In the genomic region with DNA sequence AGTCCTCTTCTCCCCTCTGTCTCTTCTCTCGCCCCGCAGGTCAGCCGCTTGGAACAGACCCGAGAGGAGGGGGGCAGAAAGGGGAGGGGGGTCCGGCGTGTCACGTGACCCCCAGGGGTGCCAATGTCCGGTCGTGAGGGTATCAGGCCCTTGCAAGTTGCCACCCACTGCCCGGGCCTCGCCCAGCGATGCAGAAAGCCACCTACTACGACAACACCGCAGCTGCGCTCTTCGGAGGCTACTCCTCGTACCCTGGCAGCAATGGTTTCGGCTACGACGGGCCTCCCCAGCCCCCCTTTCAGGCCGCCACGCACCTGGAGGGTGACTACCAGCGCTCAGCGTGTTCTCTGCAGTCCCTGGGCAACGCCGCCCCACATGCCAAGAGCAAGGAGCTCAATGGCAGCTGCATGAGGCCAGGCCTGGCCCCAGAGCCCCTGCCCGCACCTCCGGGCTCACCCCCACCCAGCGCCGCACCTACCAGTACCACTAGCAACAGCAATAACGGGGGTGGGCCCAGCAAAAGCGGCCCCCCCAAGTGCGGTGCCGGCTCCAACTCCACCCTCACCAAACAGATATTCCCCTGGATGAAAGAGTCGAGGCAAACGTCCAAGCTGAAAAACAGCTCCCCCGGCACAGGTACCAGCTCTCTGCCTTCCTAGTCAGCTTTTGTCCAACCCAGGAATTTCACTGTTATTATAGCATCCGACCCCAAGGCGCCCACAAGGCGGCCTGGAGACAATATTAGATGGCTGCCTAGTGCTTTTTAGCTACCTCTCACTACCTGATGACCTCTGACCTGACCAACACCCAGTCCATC, we compare ENCODE assay signal across 11 mouse cellular contexts. TPM values are rescaled to one million over a fixed set of nuclear protein-coding genes. Genes with fewer than 3 reads are reported as not detected.
DNase-seq lines count a peak whose midpoint lies in the region; ATAC-seq lines count a peak whose summit lies in the region.
"Had no signal": no experiment of that assay in that cellular context is flagged by ENCODE, and none has a peak within 500 bp of the region (broad histone marks: within the 10 kb centered on the region; RNA-seq: fewer than 3 reads in every experiment).

No protein-coding gene starts in this region.

- no peak for DNase-seq in heart, postnatal 14 days
- DNase-seq in adrenal gland, postnatal 14 days, result peak; percentile 43
- DNase-seq in mesoderm, embryonic 11.5 days (ENCODE audit: low read depth, low spot score), result peak; percentile 62
- DNase-seq in spleen, postnatal 14 days (ENCODE audit: low spot score in 2 of 2), result no peak
- DNase-seq in cerebellum, postnatal 10 days, result no peak
- no peak for DNase-seq in right cerebral cortex, adult 18-20 months

- ATAC-seq in heart, embryonic 12.5 days (ENCODE audit: insufficient number of reproducible peaks, low FRiP score), result no peak
- ATAC-seq in intestine, embryonic 15.5 days, result no peak

- H3K27me3 ChIP-seq in heart, embryonic 12.5 days (replicated peaks), result peaks cover 96% of the 10 kb centered on the region
- H3K27me3 ChIP-seq in intestine, embryonic 15.5 days (replicated peaks), result peaks cover 15% of the 10 kb centered on the region

- intact Hi-C loops in heart, postnatal 14 days (cut with DNase I), result no loop called here

- peak overlapping the region; percentile 30 for H3K4me2 ChIP-seq in heart, embryonic 12.5 days
- H3K4me2 ChIP-seq in intestine, embryonic 15.5 days (replicated peaks), result peak overlapping the region; percentile 85

- WGBS in heart, embryonic 12.5 days, result 12% methylated on average over 37 of the region's 40 CpGs
- WGBS in intestine, embryonic 15.5 days, result 24% methylated on average over 40 of the region's 40 CpGs

- no peaks in the 10 kb centered on the region for H3K36me3 ChIP-seq in heart, embryonic 12.5 days
- 0 out of 2 replicates have a peak, but pooled peaks cover 3% of the 10 kb centered on the region for H3K36me3 ChIP-seq in intestine, embryonic 15.5 days
- H3K36me3 ChIP-seq: limb, embryonic 15.5 days had no signal

- H3K9me3 ChIP-seq in heart, embryonic 12.5 days (replicated peaks), result no peaks in the 10 kb centered on the region
- H3K9me3 ChIP-seq in intestine, embryonic 15.5 days, result no peaks in the 10 kb centered on the region
- H3K9me3 ChIP-seq: limb, embryonic 15.5 days had no signal

- H3K27ac ChIP-seq in heart, embryonic 12.5 days (ENCODE audit: poor library complexity, severe bottlenecking), result no peak overlapping the region
- peak overlapping the region; percentile 88 for H3K27ac ChIP-seq in intestine, embryonic 15.5 days
- H3K27ac ChIP-seq: limb, embryonic 15.5 days had no signal

- H3K4me1 ChIP-seq in heart, embryonic 12.5 days (replicated peaks), result peaks cover 24% of the 10 kb centered on the region
- H3K4me1 ChIP-seq in intestine, embryonic 15.5 days (replicated peaks), result peaks cover 63% of the 10 kb centered on the region

- no peak overlapping the region for H3K9ac ChIP-seq in heart, embryonic 12.5 days
- peak overlapping the region; percentile 49 for H3K9ac ChIP-seq in intestine, embryonic 15.5 days
- H3K9ac ChIP-seq: limb, embryonic 15.5 days had no signal

- 0 out of 2 replicates have a peak overlapping the region, but pooled peaks have one; percentile 48 for H3K4me3 ChIP-seq in heart, embryonic 12.5 days
- peak overlapping the region; percentile 32 for H3K4me3 ChIP-seq in intestine, embryonic 15.5 days (replicated peaks)
- H3K4me3 ChIP-seq: erythroblast, embryonic 14.5 days had no signal

RNA-seq across cellular contexts. Expression of a gene that starts 6.1 kb away (rescaled TPM):
- 4.0 TPM in 2 replicates for polyA plus RNA-seq in heart, embryonic 12.5 days (2016; fragmentation: Nextera tagmentation; extraction: Ambion mirVana)
- 1 to 10 TPM in 1 of 2 experiments, under 1 TPM in 1; 0.78 to 1.3 TPM for total RNA-seq in heart, postnatal 14 days (2021)
- total RNA-seq in adrenal gland, postnatal 14 days (2021), result 18.0 and 19.3 TPM in 2 replicates
- 17.7 and 19.8 TPM in 2 replicates for polyA plus RNA-seq in intestine, embryonic 15.5 days (2015; fragmentation: Nextera tagmentation; extraction: Ambion mirVana)
- polyA plus RNA-seq: erythroblast, embryonic 14.5 days had no signal

RNA-seq across cellular contexts. Expression of a gene that starts 21.1 kb away (rescaled TPM):
- 0.45 and 0.86 TPM in 2 replicates for polyA plus RNA-seq in heart, embryonic 12.5 days (2016; fragmentation: Nextera tagmentation; extraction: Ambion mirVana)
- total RNA-seq in heart, postnatal 14 days (2021), result under 1 TPM; 0.76 to 0.79 TPM
- 17.1 and 26.0 TPM in 2 replicates for total RNA-seq in adrenal gland, postnatal 14 days (2021)
- 1.8 and 2.7 TPM in 2 replicates for polyA plus RNA-seq in intestine, embryonic 15.5 days (2015; fragmentation: Nextera tagmentation; extraction: Ambion mirVana)
- polyA plus RNA-seq: erythroblast, embryonic 14.5 days had no signal

RNA-seq across cellular contexts. Expression of a gene that starts 21.3 kb away (rescaled TPM):
- not detected in 2 replicates for polyA plus RNA-seq in heart, embryonic 12.5 days (2016; fragmentation: Nextera tagmentation; extraction: Ambion mirVana)
- total RNA-seq in heart, postnatal 14 days (2021), result not detected
- total RNA-seq in adrenal gland, postnatal 14 days (2021), result not detected in 2 replicates
- polyA plus RNA-seq in intestine, embryonic 15.5 days (2015; fragmentation: Nextera tagmentation; extraction: Ambion mirVana), result 0.30 TPM in 1 of 2 replicates, not detected in the other
- polyA plus RNA-seq: erythroblast, embryonic 14.5 days; heart, postnatal 0 days; limb, embryonic 15.5 days had no signal

RNA-seq across cellular contexts. Expression of a gene that starts 26.2 kb away (rescaled TPM):
- polyA plus RNA-seq in heart, embryonic 12.5 days (2016; fragmentation: Nextera tagmentation; extraction: Ambion mirVana), result 0.19 and 0.32 TPM in 2 replicates
- 1 to 10 TPM; 1.0 to 1.3 TPM for total RNA-seq in heart, postnatal 14 days (2021)
- 14.0 and 15.7 TPM in 2 replicates for total RNA-seq in adrenal gland, postnatal 14 days (2021)
- polyA plus RNA-seq in intestine, embryonic 15.5 days (2015; fragmentation: Nextera tagmentation; extraction: Ambion mirVana), result 2.8 and 3.2 TPM in 2 replicates
- polyA plus RNA-seq: erythroblast, embryonic 14.5 days had no signal

RNA-seq across cellular contexts. Expression of a gene that starts 41.1 kb away (rescaled TPM):
- 0.14 and 1.9 TPM in 2 replicates for polyA plus RNA-seq in heart, embryonic 12.5 days (2016; fragmentation: Nextera tagmentation; extraction: Ambion mirVana)
- total RNA-seq in heart, postnatal 14 days (2021), result under 1 TPM; 0.19 to 0.22 TPM
- 17.1 and 18.7 TPM in 2 replicates for total RNA-seq in adrenal gland, postnatal 14 days (2021)
- 27.2 and 31.3 TPM in 2 replicates for polyA plus RNA-seq in intestine, embryonic 15.5 days (2015; fragmentation: Nextera tagmentation; extraction: Ambion mirVana)
- polyA plus RNA-seq: erythroblast, embryonic 14.5 days had no signal

Comparison
In these comparisons a context has a peak if more than half of its experiments do, and no peak if none do; other contexts are left out.
1. DNase-seq: peak in adrenal gland, postnatal 14 days (single experiment) and mesoderm, embryonic 11.5 days (single experiment); none in heart, postnatal 14 days (0 of 2), spleen, postnatal 14 days (0 of 2), cerebellum, postnatal 10 days (0 of 2) and right cerebral cortex, adult 18-20 months (single experiment).
2. RNA of a gene that starts 21.1 kb away (total RNA-seq): 17.1 to 26.0 TPM in adrenal gland, postnatal 14 days; 0.76 to 0.79 TPM in heart, postnatal 14 days; every median in the first group is over 10 times any median in the second.